Mouse (Mus musculus) intestine, postnatal 0 days (tissue): ENCODE measurements around the gene Disc1. TPM values are rescaled to one million over a fixed set of nuclear protein-coding genes. Genes with fewer than 3 reads are reported as not detected.

Experiments
- ATAC-seq: fragments of 200-750 bp; cut with Nextera tagmentation; 2 replicates; pipeline ENCODE4 v1.8.0; 2017; ENCODE audit warnings: mild to moderate bottlenecking, moderate TSS enrichment, moderate library complexity
- H3K27ac ChIP-seq: fragments of 300-500 bp; sonication (generic); 2 replicates; pipeline ENCODE4 v1.5.1; 2014; ENCODE audit warnings: mild to moderate bottlenecking, low read depth, low read length, moderate library complexity
- H3K27me3 ChIP-seq: fragments of 300-500 bp; sonication (generic); replicated peaks from 2 replicates; pipeline ENCODE4 v1.6.1; 2014; ENCODE audit warnings: low read length, mixed read lengths; ENCODE audit not compliant: control insufficient read depth, insufficient read depth
- H3K36me3 ChIP-seq: fragments of 300-500 bp; sonication (generic); 2 replicates; pipeline ENCODE4 v1.6.1; 2014; ENCODE audit warnings: mild to moderate bottlenecking, moderate library complexity; ENCODE audit not compliant: control insufficient read depth, insufficient read depth
- H3K4me1 ChIP-seq: fragments of 300-500 bp; sonication (generic); replicated peaks from 2 replicates; pipeline ENCODE4 v1.6.1; 2014; ENCODE audit warnings: antibody characterized with exemption, low read length, mixed read lengths; ENCODE audit not compliant: control insufficient read depth, insufficient read depth
- H3K4me2 ChIP-seq: fragments of 300-500 bp; sonication (generic); replicated peaks from 2 replicates; pipeline ENCODE4 v1.6.1; 2014; ENCODE audit warnings: low read depth, mild to moderate bottlenecking, moderate library complexity
- H3K4me3 ChIP-seq: fragments of 300-500 bp; sonication (generic); 2 replicates; pipeline ENCODE4 v1.5.1; 2014; ENCODE audit warnings: low read depth, low read length
- H3K9ac ChIP-seq: fragments of 300-500 bp; sonication (generic); 2 replicates; pipeline ENCODE4 v1.6.1; 2014; ENCODE audit warnings: mild to moderate bottlenecking, low read depth, low read length
- H3K9me3 ChIP-seq: fragments of 300-500 bp; sonication (generic); 2 replicates; pipeline ENCODE4 v1.6.1; 2016; ENCODE audit warnings: mixed run types; ENCODE audit not compliant: control insufficient read depth
- CTCF ChIP-seq: sonication (generic); IDR thresholded peaks from 2 replicates; pipeline ENCODE4 v1.5.1; 2016; ENCODE audit warnings: low read depth, mild to moderate bottlenecking, control low read depth, antibody characterized with exemption, moderate library complexity
- WGBS: fragments of 180-500 bp; shearing (Covaris S2); extraction: QIAGEN DNeasy Blood & Tissue Kit; methylation state at CpG from one replicate; pipeline ENCODE4 v1.1.7; 2014; 5-methylcytosine and 5-hydroxymethylcytosine counted together
- microRNA-seq: library from miRNA; unstranded; fragments of <30 nt; microRNA quantifications from one replicate; pipeline ENCODE4, GENCODE M21; 2016
- polyA plus RNA-seq: library from polyadenylated mRNA; unstranded; fragments of >200 nt; fragmentation: Nextera tagmentation; extraction: Ambion mirVana; gene quantifications from 2 replicates; pipeline ENCODE4 v1.2.1, GENCODE M21; 2015

The Disc1 gene
- polyA plus RNA-seq, 1 experiment from 2014 or later = 0.40 TPM

DNA sequence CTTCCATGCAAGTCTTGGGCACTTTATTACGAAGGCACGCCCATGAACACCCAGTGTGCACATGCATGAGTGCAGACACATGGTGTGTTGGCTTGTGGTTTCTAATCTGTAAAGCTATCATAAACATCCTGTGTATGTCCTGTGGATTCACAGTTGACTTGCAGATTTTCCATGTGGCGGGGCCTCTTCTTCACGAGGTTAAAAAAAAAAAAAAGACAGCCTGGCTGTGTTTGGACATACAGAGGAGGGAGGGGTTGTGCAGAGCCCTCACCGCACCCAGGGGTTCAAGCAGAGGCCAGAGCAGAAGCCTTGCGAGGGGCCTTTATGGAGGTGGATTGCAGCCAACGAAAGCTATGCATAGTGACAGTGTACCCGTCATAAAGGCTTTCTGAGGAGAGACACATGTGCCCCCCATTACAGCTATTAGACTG, 248.0 kb downstream of the Disc1 start:
- Histone ChIP-seq H3K36me3 (no peaks in the 10 kb centered on the region), H3K9ac (no peak overlapping the region), H3K4me3 (no peak overlapping the region), H3K9me3 (no peaks in the 10 kb centered on the region), H3K4me2 (no peak overlapping the region), H3K27ac (no peak overlapping the region), H3K4me1 (0 out of 2 replicates have a peak, but pooled peaks cover 9% of the 10 kb centered on the region), H3K27me3 (no peaks in the 10 kb centered on the region)
- TF ChIP-seq CTCF = no peak
- ATAC-seq = no peak
- WGBS = 35% methylated on average over 8 of the region's 8 CpGs

DNA sequence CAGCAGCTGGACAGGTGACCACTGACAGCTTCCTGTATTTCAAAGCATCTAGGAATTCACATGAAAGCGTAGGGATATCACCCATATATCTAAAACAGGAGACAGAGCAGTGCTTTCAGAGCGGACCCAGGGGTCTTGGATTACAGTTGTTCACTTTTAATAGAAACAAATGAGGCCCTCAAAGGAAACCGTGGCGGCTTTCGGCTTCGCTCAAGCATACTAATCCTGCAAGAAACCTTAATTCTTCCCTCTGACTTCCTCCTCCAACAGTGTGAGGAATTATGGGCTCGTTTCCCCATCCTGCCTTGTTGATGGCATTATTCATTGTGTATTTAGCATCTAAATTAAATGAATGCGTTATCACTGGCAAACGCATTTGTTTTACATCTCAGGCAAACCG, 252.7 kb downstream of the Disc1 start:
- Histone ChIP-seq H3K36me3 (no peaks in the 10 kb centered on the region), H3K27ac (no peak overlapping the region), H3K4me1 (peaks cover 9% of the 10 kb centered on the region; the same call in 1 of the 2 replicates), H3K9ac (no peak overlapping the region), H3K4me2 (no peak overlapping the region), H3K4me3 (no peak overlapping the region), H3K9me3 (no peaks in the 10 kb centered on the region), H3K27me3 (no peaks in the 10 kb centered on the region)
- 75% methylated on average over 10 of the region's 10 CpGs for WGBS
- TF ChIP-seq CTCF = no peak
- no peak for ATAC-seq

DNA sequence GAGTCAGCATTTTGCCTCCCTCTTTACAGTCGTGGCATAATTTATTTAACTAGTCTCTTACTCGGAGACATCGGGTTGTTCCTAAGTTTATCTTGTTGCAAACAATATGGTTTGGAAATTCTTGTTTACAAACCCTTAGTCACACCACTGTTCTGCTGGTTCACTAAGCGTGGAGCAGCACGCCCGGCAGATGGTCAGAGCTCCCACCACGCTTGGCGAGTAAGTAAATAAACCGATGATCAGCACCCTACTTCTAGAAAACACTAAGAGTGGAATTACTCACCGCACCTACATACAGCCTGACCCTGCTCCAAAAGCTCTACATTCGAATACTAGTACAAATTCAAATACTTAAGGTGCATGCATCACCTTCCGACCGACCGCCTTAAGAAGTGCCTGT, 256.0 kb downstream of the Disc1 start:
- H3K9ac ChIP-seq = no peak overlapping the region
- no peak overlapping the region for H3K4me2 ChIP-seq
- no peaks in the 10 kb centered on the region; the same call in 1 of the 2 replicates for H3K4me1 ChIP-seq
- no peak for ATAC-seq
- no peak for TF ChIP-seq CTCF
- H3K27ac ChIP-seq = no peak overlapping the region
- WGBS = 62% methylated on average over 14 of the region's 14 CpGs
- H3K36me3 ChIP-seq = no peaks in the 10 kb centered on the region
- H3K27me3 ChIP-seq = no peaks in the 10 kb centered on the region
- no peaks in the 10 kb centered on the region for H3K9me3 ChIP-seq
- no peak overlapping the region for H3K4me3 ChIP-seq

Small RNAs within 50 kb of the gene (microRNA-seq; reads per million reads assigned to microRNA genes)
- gene Gm22197 = not detected

Other genes starting within 250 kb of the Disc1 start
- 31.0 and 31.9 TPM in 2 replicates for gene Gnpat, start 191.2 kb upstream of the Disc1 start, polyA plus RNA-seq
- gene 2810004N23Rik, start 191.1 kb upstream of the Disc1 start, polyA plus RNA-seq = 17.7 and 20.6 TPM in 2 replicates
- 4.7 and 5.4 TPM in 2 replicates for gene Exoc8, start 156.5 kb upstream of the Disc1 start, polyA plus RNA-seq
- 4.5 and 4.7 TPM in 2 replicates for gene Sprtn, start 156.3 kb upstream of the Disc1 start, polyA plus RNA-seq
- 8.2 and 8.5 TPM in 2 replicates for gene Egln1, start 104.9 kb upstream of the Disc1 start, polyA plus RNA-seq
- gene Tsnax, start 41.2 kb upstream of the Disc1 start, polyA plus RNA-seq = 47.4 and 48.3 TPM in 2 replicates